Mouse (Mus musculus) heart, adult 18-20 months (tissue): Measurements from ENCODE around the gene Fam169b. TPM values are rescaled to one million over a fixed set of nuclear protein-coding genes. Genes with fewer than 3 reads are reported as not detected.
A peak's percentile ranks its signal among the peaks of the same experiment; 100 is the strongest.
"Not testable (repeated sequence)": the region's sequence is repeated elsewhere in the genome, so short reads cannot be mapped to it uniquely, and the experiment has no call there.

ENCODE experiments used
- DNase-seq, 2 experiments: peaks; one replicate each; pipeline ENCODE4 v3.0.0; 2021 to 2022; ENCODE audit warnings: mixed read lengths in 1 of 2
- total RNA-seq, 2 experiments: library from RNA; stranded (reverse); gene quantifications; 2 replicates each; pipeline ENCODE4 v1.2.3; 2021

Gene Fam169b
- total RNA-seq, 2 experiments from 2014 or later: 0.10 to 1.1 TPM

GRCm38 (mm10) chr7:68286526-68287481, 13.2 kb downstream of the Fam169b start:
- DNase-seq: no peak

- no peak for DNase-seq
Observed at GRCm38 (mm10) chr7:68287582-68287981, 13.9 kb downstream of the Fam169b start.

- not testable (repeated sequence) for DNase-seq
Observed at GRCm38 (mm10) chr7:68288000-68288399, 14.4 kb downstream of the Fam169b start.

GRCm38 (mm10) chr7:68289081-68289480, 15.4 kb downstream of the Fam169b start:
- DNase-seq: no peak

GRCm38 (mm10) chr7:68291603-68292002, 18.0 kb downstream of the Fam169b start:
- no peak for DNase-seq

- no peak for DNase-seq
Observed at GRCm38 (mm10) chr7:68293997-68294789, 20.6 kb downstream of the Fam169b start.

- no peak for DNase-seq
Observed at GRCm38 (mm10) chr7:68296487-68296886, 22.8 kb downstream of the Fam169b start.

- no peak for DNase-seq
Observed at GRCm38 (mm10) chr7:68298381-68299076, 24.9 kb downstream of the Fam169b start.

- DNase-seq: no peak
Observed at GRCm38 (mm10) chr7:68301160-68301559, 27.5 kb downstream of the Fam169b start.

GRCm38 (mm10) chr7:68302586-68303433, 29.2 kb downstream of the Fam169b start:
- peak; percentile 67 to 83 for DNase-seq

GRCm38 (mm10) chr7:68303685-68304084, 30.0 kb downstream of the Fam169b start:
- DNase-seq: no peak

GRCm38 (mm10) chr7:68305781-68306575, 32.3 kb downstream of the Fam169b start:
- no peak for DNase-seq

GRCm38 (mm10) chr7:68306756-68307155, 33.1 kb downstream of the Fam169b start:
- no peak for DNase-seq

GRCm38 (mm10) chr7:68311469-68311868, 37.8 kb downstream of the Fam169b start:
- DNase-seq: peak; percentile 46 to 70

GRCm38 (mm10) chr7:68312395-68312794, 38.8 kb downstream of the Fam169b start:
- no peak for DNase-seq

GRCm38 (mm10) chr7:68313038-68313782, 39.6 kb downstream of the Fam169b start:
- no peak for DNase-seq

GRCm38 (mm10) chr7:68314286-68314685, 40.6 kb downstream of the Fam169b start:
- DNase-seq: no peak

GRCm38 (mm10) chr7:68315068-68315467, 41.4 kb downstream of the Fam169b start:
- DNase-seq: no peak

GRCm38 (mm10) chr7:68318006-68318788, 44.6 kb downstream of the Fam169b start:
- no peak for DNase-seq
